Mouse (Mus musculus) adrenal gland, adult 2 months (tissue): Measurements from ENCODE around the gene Fstl4. TPM values are rescaled to one million over a fixed set of nuclear protein-coding genes. Genes with fewer than 3 reads are reported as not detected.

ENCODE experiments used
- DNase-seq: peaks from one replicate; pipeline ENCODE4 v3.0.0; 2021
- polyA plus RNA-seq: library from polyadenylated mRNA; depleted of rRNA; stranded (reverse); fragments of >200 nt; gene quantifications from 2 replicates; pipeline ENCODE4 v1.2.3, GENCODE M21; 2012
- total RNA-seq, 2 experiments: library from RNA; stranded (reverse); gene quantifications; 2 replicates each; pipeline ENCODE4 v1.2.3; 2021

Fstl4 gene
- total and polyA plus RNA-seq, 3 experiments: 0.61 to 1.1 (median 0.79) TPM

- DNase-seq: no peak
Observed at GRCm38 (mm10) chr11:53229011-53229410, 464.6 kb downstream of the Fstl4 start.

- no peak for DNase-seq
Observed at GRCm38 (mm10) chr11:53231836-53232235, 467.4 kb downstream of the Fstl4 start.

DNA sequence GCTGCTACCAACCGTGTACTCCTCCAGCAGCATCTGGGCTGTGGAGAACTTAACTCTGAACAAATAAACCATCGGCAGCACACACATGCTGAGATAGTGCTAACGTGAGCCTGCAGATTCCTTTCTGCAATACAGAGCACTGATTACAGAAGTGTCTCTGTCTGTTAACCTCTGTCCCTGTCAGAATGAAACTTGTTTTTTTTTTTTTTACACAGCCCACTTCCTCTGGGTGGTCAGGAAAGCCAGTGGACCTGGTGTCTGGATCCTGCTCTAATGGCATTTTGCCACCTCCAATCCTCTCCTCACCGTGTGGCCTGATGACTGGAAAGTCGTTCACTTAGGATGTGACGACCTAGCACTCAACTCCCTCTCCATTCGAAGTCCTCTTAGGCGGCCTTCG, 469.2 kb downstream of the Fstl4 start:
- DNase-seq: no peak
